Mouse (Mus musculus) intestine, postnatal 0 days (tissue): ENCODE data around the gene Cad. TPM values are rescaled to one million over a fixed set of nuclear protein-coding genes. Genes with fewer than 3 reads are reported as not detected.

Experiments used
- ATAC-seq: fragments of 200-750 bp; cut with Nextera tagmentation; 2 replicates; pipeline ENCODE4 v1.8.0; 2017; ENCODE audit warnings: mild to moderate bottlenecking, moderate TSS enrichment, moderate library complexity
- H3K27ac ChIP-seq: fragments of 300-500 bp; sonication (generic); 2 replicates; pipeline ENCODE4 v1.5.1; 2014; ENCODE audit warnings: mild to moderate bottlenecking, low read depth, low read length, moderate library complexity
- H3K27me3 ChIP-seq: fragments of 300-500 bp; sonication (generic); replicated peaks from 2 replicates; pipeline ENCODE4 v1.6.1; 2014; ENCODE audit warnings: low read length, mixed read lengths; ENCODE audit not compliant: control insufficient read depth, insufficient read depth
- H3K36me3 ChIP-seq: fragments of 300-500 bp; sonication (generic); 2 replicates; pipeline ENCODE4 v1.6.1; 2014; ENCODE audit warnings: mild to moderate bottlenecking, moderate library complexity; ENCODE audit not compliant: control insufficient read depth, insufficient read depth
- H3K4me1 ChIP-seq: fragments of 300-500 bp; sonication (generic); replicated peaks from 2 replicates; pipeline ENCODE4 v1.6.1; 2014; ENCODE audit warnings: antibody characterized with exemption, low read length, mixed read lengths; ENCODE audit not compliant: control insufficient read depth, insufficient read depth
- H3K4me2 ChIP-seq: fragments of 300-500 bp; sonication (generic); replicated peaks from 2 replicates; pipeline ENCODE4 v1.6.1; 2014; ENCODE audit warnings: low read depth, mild to moderate bottlenecking, moderate library complexity
- H3K4me3 ChIP-seq: fragments of 300-500 bp; sonication (generic); 2 replicates; pipeline ENCODE4 v1.5.1; 2014; ENCODE audit warnings: low read depth, low read length
- H3K9ac ChIP-seq: fragments of 300-500 bp; sonication (generic); 2 replicates; pipeline ENCODE4 v1.6.1; 2014; ENCODE audit warnings: mild to moderate bottlenecking, low read depth, low read length
- H3K9me3 ChIP-seq: fragments of 300-500 bp; sonication (generic); 2 replicates; pipeline ENCODE4 v1.6.1; 2016; ENCODE audit warnings: mixed run types; ENCODE audit not compliant: control insufficient read depth
- CTCF ChIP-seq: sonication (generic); IDR thresholded peaks from 2 replicates; pipeline ENCODE4 v1.5.1; 2016; ENCODE audit warnings: low read depth, mild to moderate bottlenecking, control low read depth, antibody characterized with exemption, moderate library complexity
- WGBS: fragments of 180-500 bp; shearing (Covaris S2); extraction: QIAGEN DNeasy Blood & Tissue Kit; methylation state at CpG from one replicate; pipeline ENCODE4 v1.1.7; 2014; 5-methylcytosine and 5-hydroxymethylcytosine counted together
- polyA plus RNA-seq: library from polyadenylated mRNA; unstranded; fragments of >200 nt; fragmentation: Nextera tagmentation; extraction: Ambion mirVana; gene quantifications from 2 replicates; pipeline ENCODE4 v1.2.1, GENCODE M21; 2015

The Cad gene
- polyA plus RNA-seq, 1 experiment from 2014 or later: 3.2 TPM

GRCm38 (mm10) chr5:31116912-31117311, 62.3 kb downstream of the Cad start:
- no peak for TF ChIP-seq CTCF
- H3K4me2 ChIP-seq: no peak overlapping the region
- no peak overlapping the region for H3K9ac ChIP-seq
- H3K27me3 ChIP-seq: 0 out of 2 replicates have a peak, but pooled peaks cover 4% of the 10 kb centered on the region
- no peaks in the 10 kb centered on the region for H3K36me3 ChIP-seq
- H3K4me3 ChIP-seq: no peak overlapping the region
- 23% methylated on average over 10 of the region's 10 CpGs for WGBS
- no peak overlapping the region for H3K27ac ChIP-seq
- no peaks in the 10 kb centered on the region for H3K9me3 ChIP-seq
- ATAC-seq: no peak
- no peaks in the 10 kb centered on the region for H3K4me1 ChIP-seq

GRCm38 (mm10) chr5:31121111-31121510, 66.5 kb downstream of the Cad start:
- H3K4me2 ChIP-seq: no peak overlapping the region
- no peak overlapping the region for H3K9ac ChIP-seq
- TF ChIP-seq CTCF: no peak
- H3K27ac ChIP-seq: no peak overlapping the region
- H3K36me3 ChIP-seq: no peaks in the 10 kb centered on the region
- ATAC-seq: no peak
- H3K4me1 ChIP-seq: no peaks in the 10 kb centered on the region
- no peak overlapping the region for H3K4me3 ChIP-seq
- WGBS: 81% methylated on average over 8 of the region's 8 CpGs
- H3K9me3 ChIP-seq: no peaks in the 10 kb centered on the region
- H3K27me3 ChIP-seq: 0 out of 2 replicates have a peak, but pooled peaks cover 4% of the 10 kb centered on the region

GRCm38 (mm10) chr5:31123481-31123880, 68.9 kb downstream of the Cad start:
- no peaks in the 10 kb centered on the region for H3K27me3 ChIP-seq
- TF ChIP-seq CTCF: no peak
- H3K9ac ChIP-seq: no peak overlapping the region
- WGBS: 47% methylated on average over 2 of the region's 2 CpGs
- H3K4me2 ChIP-seq: no peak overlapping the region
- no peak for ATAC-seq
- H3K4me3 ChIP-seq: no peak overlapping the region
- H3K36me3 ChIP-seq: no peaks in the 10 kb centered on the region
- no peak overlapping the region for H3K27ac ChIP-seq
- no peaks in the 10 kb centered on the region for H3K9me3 ChIP-seq
- H3K4me1 ChIP-seq: no peaks in the 10 kb centered on the region

- WGBS: 40% methylated on average over 5 of the region's 5 CpGs
- H3K4me2 ChIP-seq: no peak overlapping the region
- H3K4me3 ChIP-seq: no peak overlapping the region
- TF ChIP-seq CTCF: no peak
- ATAC-seq: no peak
- H3K36me3 ChIP-seq: no peaks in the 10 kb centered on the region
- H3K27ac ChIP-seq: no peak overlapping the region
- H3K4me1 ChIP-seq: no peaks in the 10 kb centered on the region
- H3K9me3 ChIP-seq: no peaks in the 10 kb centered on the region
- no peaks in the 10 kb centered on the region for H3K27me3 ChIP-seq
- H3K9ac ChIP-seq: no peak overlapping the region
These were observed 71.5 kb downstream of the Cad start for GRCm38 (mm10) chr5:31126050-31126449.

Other genes with a start within 250 kb of the Cad start
- gene Mapre3, start 240.1 kb upstream of the Cad start, polyA plus RNA-seq: 25.3 and 25.5 TPM in 2 replicates
- gene Tmem214, start 186.8 kb upstream of the Cad start, polyA plus RNA-seq: 46.1 and 47.6 TPM in 2 replicates
- 5.5 and 6.5 TPM in 2 replicates for gene Agbl5, start 166.1 kb upstream of the Cad start, polyA plus RNA-seq
- 458 and 495 TPM in 2 replicates for gene Ost4, start 147.0 kb upstream of the Cad start, polyA plus RNA-seq
- gene Emilin1, start 141.4 kb upstream of the Cad start, polyA plus RNA-seq: 63.2 and 63.7 TPM in 2 replicates
- gene Khk, start 133.3 kb upstream of the Cad start, polyA plus RNA-seq: 89.6 and 97.9 TPM in 2 replicates
- 535 and 618 TPM in 2 replicates for gene Cgref1, start 109.2 kb upstream of the Cad start, polyA plus RNA-seq
- 150 and 161 TPM in 2 replicates for gene Preb, start 94.4 kb upstream of the Cad start, polyA plus RNA-seq
- gene Tcf23, start 86.1 kb upstream of the Cad start, polyA plus RNA-seq: 1.8 and 2.3 TPM in 2 replicates
- 227 and 250 TPM in 2 replicates for gene Atraid, start 6.5 kb upstream of the Cad start, polyA plus RNA-seq
- gene Slc5a6, start 5.9 kb upstream of the Cad start, polyA plus RNA-seq: 18.0 and 20.0 TPM in 2 replicates
- not detected in 2 replicates for gene Dnajc5g, start 51.5 kb downstream of the Cad start, polyA plus RNA-seq
- gene Slc30a3, start 53.5 kb downstream of the Cad start, polyA plus RNA-seq: 0.10 TPM in 1 of 2 replicates, not detected in the other
- gene Trim54, start 61.9 kb downstream of the Cad start, polyA plus RNA-seq: not detected in 2 replicates
- gene Ucn, start 84.0 kb downstream of the Cad start, polyA plus RNA-seq: not detected in 2 replicates
- gene Mpv17, start 99.5 kb downstream of the Cad start, polyA plus RNA-seq: 38.8 and 42.2 TPM in 2 replicates
- 0.53 and 1.0 TPM in 2 replicates for gene Gm29609, start 125.1 kb downstream of the Cad start, polyA plus RNA-seq
- gene Gtf3c2, start 125.4 kb downstream of the Cad start, polyA plus RNA-seq: 23.1 and 26.2 TPM in 2 replicates
- 122 and 130 TPM in 2 replicates for gene Snx17, start 138.4 kb downstream of the Cad start, polyA plus RNA-seq
- gene Eif2b4, start 138.7 kb downstream of the Cad start, polyA plus RNA-seq: 43.7 and 45.1 TPM in 2 replicates
- 6.8 and 7.3 TPM in 2 replicates for gene Zfp513, start 147.5 kb downstream of the Cad start, polyA plus RNA-seq
- gene Ppm1g, start 165.9 kb downstream of the Cad start, polyA plus RNA-seq: 54.8 and 55.4 TPM in 2 replicates
- 96.4 and 99.6 TPM in 2 replicates for gene Nrbp1, start 186.1 kb downstream of the Cad start, polyA plus RNA-seq
- gene Gm9970, start 186.5 kb downstream of the Cad start, polyA plus RNA-seq: 0.51 and 0.70 TPM in 2 replicates
- gene Krtcap3, start 196.9 kb downstream of the Cad start, polyA plus RNA-seq: 105 and 108 TPM in 2 replicates
- 28.3 and 30.4 TPM in 2 replicates for gene Ift172, start 236.3 kb downstream of the Cad start, polyA plus RNA-seq
- 6.2 and 7.2 TPM in 2 replicates for gene Fndc4, start 241.3 kb downstream of the Cad start, polyA plus RNA-seq
- gene Gckr, start 242.7 kb downstream of the Cad start, polyA plus RNA-seq: 0.10 TPM in 1 of 2 replicates, not detected in the other